Mouse (Mus musculus) liver, embryonic 16.5 days (tissue): Measurements from ENCODE around the gene Grik3. TPM values are rescaled to one million over a fixed set of nuclear protein-coding genes. Genes with fewer than 3 reads are reported as not detected.

Experiments
- ATAC-seq: fragments of 200-750 bp; cut with Nextera tagmentation; 2 replicates; pipeline ENCODE4 v1.8.0; 2017; ENCODE audit warnings: low read depth, mild to moderate bottlenecking, moderate number of reproducible peaks, moderate library complexity
- H3K27ac ChIP-seq: fragments of 300-500 bp; sonication (generic); 2 replicates; pipeline ENCODE4 v1.5.1; 2014; ENCODE audit warnings: mild to moderate bottlenecking, low read length
- H3K27me3 ChIP-seq: fragments of 300-500 bp; sonication (generic); 2 replicates; pipeline ENCODE4 v1.6.1; 2014; ENCODE audit warnings: low read depth, low read length, mixed read lengths; ENCODE audit not compliant: control insufficient read depth, insufficient read depth
- H3K36me3 ChIP-seq: fragments of 300-500 bp; sonication (generic); 2 replicates; pipeline ENCODE4 v1.6.1; 2014; ENCODE audit warnings: mild to moderate bottlenecking; ENCODE audit not compliant: control insufficient read depth, insufficient read depth
- H3K4me1 ChIP-seq: fragments of 300-500 bp; sonication (generic); 2 replicates; pipeline ENCODE4 v1.6.1; 2014; ENCODE audit warnings: low read depth, low read length, mixed read lengths; ENCODE audit not compliant: control insufficient read depth
- H3K4me2 ChIP-seq: fragments of 300-500 bp; sonication (generic); 2 replicates; pipeline ENCODE4 v1.6.1; 2014; ENCODE audit warnings: low read depth, low read length, mixed read lengths
- H3K4me3 ChIP-seq: fragments of 300-500 bp; sonication (generic); 2 replicates; pipeline ENCODE4 v1.5.1; 2014; ENCODE audit warnings: low read depth, mild to moderate bottlenecking, low read length
- H3K9ac ChIP-seq: fragments of 300-500 bp; sonication (generic); 2 replicates; pipeline ENCODE4 v1.6.1; 2014; ENCODE audit warnings: low read depth, low read length
- H3K9me3 ChIP-seq: fragments of 300-500 bp; sonication (generic); replicated peaks from 2 replicates; pipeline ENCODE4 v1.6.1; 2016; ENCODE audit warnings: low read length; ENCODE audit not compliant: control insufficient read depth
- WGBS: fragments of 180-500 bp; shearing (Covaris S2); extraction: QIAGEN DNeasy Blood & Tissue Kit; methylation state at CpG from one replicate; pipeline ENCODE4 v1.1.7; 2014; ENCODE audit not compliant: insufficient replicate concordance; 5-methylcytosine and 5-hydroxymethylcytosine counted together
- polyA plus RNA-seq: library from polyadenylated mRNA; unstranded; fragments of >200 nt; fragmentation: Nextera tagmentation; extraction: Ambion mirVana; gene quantifications from 2 replicates; pipeline ENCODE4 v1.2.1, GENCODE M21; 2015

Gene Grik3
- polyA plus RNA-seq, 1 experiment from 2014 or later = not detected

DNA sequence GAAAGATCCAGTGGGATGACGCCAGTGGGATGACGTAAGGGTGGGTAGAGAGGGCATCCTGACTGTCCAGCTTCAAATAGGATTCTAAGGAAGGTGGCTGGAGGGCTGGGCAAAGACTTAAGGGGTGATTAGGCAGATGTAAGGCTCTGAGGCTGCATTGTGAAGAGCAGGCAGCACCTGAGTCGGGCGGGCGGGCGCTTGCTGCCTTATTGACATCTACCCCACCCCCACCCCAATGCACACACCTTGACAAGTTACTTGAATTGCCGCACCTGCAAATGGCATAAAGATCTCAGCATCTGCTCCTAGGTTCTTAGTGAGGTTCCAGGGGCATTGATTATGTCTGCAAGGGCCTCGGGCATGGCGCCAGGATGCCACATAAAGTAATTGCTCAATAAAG is 43.5 kb downstream of the Grik3 start:
- H3K4me1 ChIP-seq = no peaks in the 10 kb centered on the region
- no peak for ATAC-seq
- WGBS = 28% methylated on average over 9 of the region's 9 CpGs

DNA sequence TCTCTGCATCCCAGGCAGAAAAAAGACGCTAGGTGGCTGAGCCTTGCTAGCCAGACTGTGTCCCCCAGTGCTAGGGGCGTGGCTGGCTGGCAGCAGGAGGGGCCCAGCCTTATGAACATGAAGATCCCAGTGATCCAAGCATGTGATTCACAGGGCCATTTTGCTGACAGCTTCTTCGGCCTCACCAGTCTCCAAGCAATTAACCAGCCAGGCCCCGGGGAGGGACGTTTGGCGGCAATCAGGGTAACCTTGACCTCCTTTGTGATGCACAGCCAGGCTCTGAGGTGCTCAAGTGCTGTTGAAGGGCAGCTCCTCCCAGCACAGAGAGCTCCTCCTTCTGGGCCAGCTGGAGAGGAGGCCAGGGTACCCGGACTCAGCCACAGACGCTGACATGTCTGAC is 43.9 kb downstream of the Grik3 start:
- no peaks in the 10 kb centered on the region for H3K9me3 ChIP-seq
- no peak overlapping the region for H3K27ac ChIP-seq
- no peak overlapping the region for H3K4me2 ChIP-seq
- 8% methylated on average over 8 of the region's 8 CpGs for WGBS
- H3K36me3 ChIP-seq = no peaks in the 10 kb centered on the region
- no peak for ATAC-seq
- H3K4me1 ChIP-seq = no peaks in the 10 kb centered on the region
- H3K9ac ChIP-seq = no peak overlapping the region
- H3K4me3 ChIP-seq = no peak overlapping the region
- peaks cover 3% of the 10 kb centered on the region; the same call in 1 of the 2 replicates for H3K27me3 ChIP-seq

More for the DNA sequence above, 43.5 kb downstream of the Grik3 start:
- H3K27ac ChIP-seq = no peak overlapping the region
- H3K4me3 ChIP-seq = no peak overlapping the region
- no peak overlapping the region for H3K4me2 ChIP-seq
- H3K9me3 ChIP-seq = no peaks in the 10 kb centered on the region
- no peaks in the 10 kb centered on the region for H3K36me3 ChIP-seq
- H3K9ac ChIP-seq = no peak overlapping the region
- H3K27me3 ChIP-seq = peaks cover 3% of the 10 kb centered on the region; the same call in 1 of the 2 replicates

DNA sequence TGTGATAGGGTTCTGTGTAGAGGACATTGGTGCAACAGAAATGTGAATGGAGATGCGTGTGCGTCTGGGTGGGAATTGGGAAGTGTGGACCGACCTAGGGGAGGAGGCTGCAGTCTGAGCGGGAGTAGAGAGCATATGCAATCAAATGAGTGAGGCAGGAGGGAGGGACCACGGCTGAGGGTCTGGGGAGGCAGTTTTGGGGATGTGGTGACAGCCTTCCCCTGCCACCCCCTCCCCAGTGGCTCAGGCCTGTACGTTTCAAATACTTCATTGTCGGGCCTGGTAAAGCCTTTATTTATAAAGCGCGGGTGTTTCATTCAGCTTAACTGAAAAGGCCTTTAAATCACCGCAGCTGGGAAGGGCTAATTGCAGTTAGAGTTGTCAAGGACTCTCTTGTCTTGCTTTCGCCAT is 44.5 kb downstream of the Grik3 start:
- H3K4me3 ChIP-seq = no peak overlapping the region
- H3K9me3 ChIP-seq = no peaks in the 10 kb centered on the region
- 13% methylated on average over 11 of the region's 11 CpGs for WGBS
- H3K4me2 ChIP-seq = no peak overlapping the region
- no peaks in the 10 kb centered on the region for H3K36me3 ChIP-seq
- ATAC-seq = no peak
- H3K27me3 ChIP-seq = peaks cover 3% of the 10 kb centered on the region; the same call in 1 of the 2 replicates
- H3K27ac ChIP-seq = no peak overlapping the region
- H3K9ac ChIP-seq = no peak overlapping the region
- no peaks in the 10 kb centered on the region for H3K4me1 ChIP-seq

GRCm38 (mm10) chr4:125535465-125535864 is 45.0 kb downstream of the Grik3 start:
- no peak overlapping the region for H3K4me3 ChIP-seq
- no peaks in the 10 kb centered on the region for H3K9me3 ChIP-seq
- ATAC-seq = no peak
- no peak overlapping the region for H3K9ac ChIP-seq
- H3K27me3 ChIP-seq = peaks cover 3% of the 10 kb centered on the region; the same call in 1 of the 2 replicates
- 17% methylated on average over 7 of the region's 7 CpGs for WGBS
- no peaks in the 10 kb centered on the region for H3K4me1 ChIP-seq
- H3K27ac ChIP-seq = no peak overlapping the region
- H3K4me2 ChIP-seq = no peak overlapping the region
- no peaks in the 10 kb centered on the region for H3K36me3 ChIP-seq

- ATAC-seq = no peak
- no peak overlapping the region for H3K4me2 ChIP-seq
- H3K9ac ChIP-seq = no peak overlapping the region
- H3K4me3 ChIP-seq = no peak overlapping the region
- H3K27me3 ChIP-seq = peaks cover 3% of the 10 kb centered on the region; the same call in 1 of the 2 replicates
- H3K36me3 ChIP-seq = no peaks in the 10 kb centered on the region
- no peaks in the 10 kb centered on the region for H3K9me3 ChIP-seq
- 34% methylated on average over 4 of the region's 4 CpGs for WGBS
- no peak overlapping the region for H3K27ac ChIP-seq
- no peaks in the 10 kb centered on the region for H3K4me1 ChIP-seq
Measured at GRCm38 (mm10) chr4:125535977-125536376, 45.5 kb downstream of the Grik3 start.

- no peak overlapping the region for H3K4me3 ChIP-seq
- H3K36me3 ChIP-seq = no peaks in the 10 kb centered on the region
- peaks cover 3% of the 10 kb centered on the region; the same call in 1 of the 2 replicates for H3K27me3 ChIP-seq
- 11% methylated on average over 3 of the region's 3 CpGs for WGBS
- ATAC-seq = no peak
- no peak overlapping the region for H3K4me2 ChIP-seq
- no peaks in the 10 kb centered on the region for H3K9me3 ChIP-seq
- H3K9ac ChIP-seq = no peak overlapping the region
- no peaks in the 10 kb centered on the region for H3K4me1 ChIP-seq
- no peak overlapping the region for H3K27ac ChIP-seq
Measured at GRCm38 (mm10) chr4:125538301-125538965, 47.9 kb downstream of the Grik3 start.

DNA sequence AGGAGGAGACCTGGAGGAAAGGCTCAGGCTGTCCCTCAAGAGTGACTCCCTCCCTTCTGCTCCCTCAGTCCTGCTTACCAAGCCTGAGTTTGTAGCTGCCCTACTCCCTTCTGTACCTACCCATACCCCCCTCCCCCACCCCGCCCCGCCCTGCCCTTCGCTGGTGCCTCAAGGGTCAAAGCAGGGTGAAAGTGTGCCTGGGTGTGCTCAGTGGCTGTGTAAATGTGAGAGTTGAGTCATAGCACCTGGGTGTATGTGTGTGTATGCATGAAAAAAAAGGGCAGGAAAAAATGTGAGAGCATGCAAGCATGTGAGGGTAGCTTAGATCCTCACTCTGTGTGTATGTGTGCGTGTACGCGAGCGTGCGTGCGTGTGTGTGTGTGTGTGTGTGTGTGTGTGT is 49.1 kb downstream of the Grik3 start:
- no peak for ATAC-seq
- no peak overlapping the region for H3K27ac ChIP-seq
- no peak overlapping the region for H3K4me3 ChIP-seq
- no peaks in the 10 kb centered on the region for H3K9me3 ChIP-seq
- no peak overlapping the region for H3K4me2 ChIP-seq
- H3K36me3 ChIP-seq = no peaks in the 10 kb centered on the region
- no peaks in the 10 kb centered on the region for H3K4me1 ChIP-seq
- 73% methylated on average over 9 of the region's 9 CpGs for WGBS
- H3K27me3 ChIP-seq = peaks cover 3% of the 10 kb centered on the region; the same call in 1 of the 2 replicates
- no peak overlapping the region for H3K9ac ChIP-seq

DNA sequence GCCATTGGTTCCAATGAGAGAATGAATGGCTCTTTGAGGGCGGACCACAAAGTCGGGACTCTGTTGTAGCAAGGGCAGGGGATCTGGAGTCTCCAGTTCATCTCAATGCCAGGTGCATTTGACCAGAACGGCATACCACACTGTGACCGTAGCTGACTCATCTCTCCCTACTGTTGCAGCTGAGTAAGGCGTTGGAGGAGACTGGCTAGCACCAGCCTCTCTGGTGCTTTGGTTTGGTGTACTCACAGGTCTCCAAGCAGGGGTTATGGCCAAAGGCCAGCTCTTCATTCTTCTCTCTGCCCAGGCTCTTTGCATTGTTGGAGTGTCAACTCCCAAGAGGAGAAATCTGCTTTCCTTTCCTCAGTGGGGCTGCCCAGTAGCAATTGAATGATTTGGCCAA is 52.7 kb downstream of the Grik3 start:
- no peaks in the 10 kb centered on the region for H3K36me3 ChIP-seq
- WGBS = 68% methylated on average over 5 of the region's 5 CpGs
- no peak overlapping the region for H3K27ac ChIP-seq
- H3K4me3 ChIP-seq = no peak overlapping the region
- H3K27me3 ChIP-seq = no peaks in the 10 kb centered on the region
- ATAC-seq = no peak
- H3K4me2 ChIP-seq = no peak overlapping the region
- no peak overlapping the region for H3K9ac ChIP-seq
- no peaks in the 10 kb centered on the region for H3K4me1 ChIP-seq
- no peaks in the 10 kb centered on the region for H3K9me3 ChIP-seq

GRCm38 (mm10) chr4:125544947-125545767 is 54.7 kb downstream of the Grik3 start:
- ATAC-seq = no peak
- 31% methylated on average over 18 of the region's 18 CpGs for WGBS

More at GRCm38 (mm10) chr4:125544947-125545767, 54.7 kb downstream of the Grik3 start:
- no peak overlapping the region for H3K9ac ChIP-seq
- H3K27ac ChIP-seq = no peak overlapping the region
- no peaks in the 10 kb centered on the region for H3K36me3 ChIP-seq
- H3K4me2 ChIP-seq = no peak overlapping the region
- H3K4me1 ChIP-seq = no peaks in the 10 kb centered on the region
- no peaks in the 10 kb centered on the region for H3K27me3 ChIP-seq
- H3K4me3 ChIP-seq = no peak overlapping the region
- H3K9me3 ChIP-seq = no peaks in the 10 kb centered on the region
